Mouse (Mus musculus) right cerebral cortex, postnatal 10 days (tissue): ENCODE data around the gene Dimt1.
"Not testable (repeated sequence)": the region's sequence is repeated elsewhere in the genome, so short reads cannot be mapped to it uniquely, and the experiment has no call there.

Experiments
- DNase-seq, 2 experiments: peaks; one replicate each; pipeline ENCODE4 v3.0.0; 2021; ENCODE audit warnings: low spot score in 2 of 2

Gene Dimt1

DNA sequence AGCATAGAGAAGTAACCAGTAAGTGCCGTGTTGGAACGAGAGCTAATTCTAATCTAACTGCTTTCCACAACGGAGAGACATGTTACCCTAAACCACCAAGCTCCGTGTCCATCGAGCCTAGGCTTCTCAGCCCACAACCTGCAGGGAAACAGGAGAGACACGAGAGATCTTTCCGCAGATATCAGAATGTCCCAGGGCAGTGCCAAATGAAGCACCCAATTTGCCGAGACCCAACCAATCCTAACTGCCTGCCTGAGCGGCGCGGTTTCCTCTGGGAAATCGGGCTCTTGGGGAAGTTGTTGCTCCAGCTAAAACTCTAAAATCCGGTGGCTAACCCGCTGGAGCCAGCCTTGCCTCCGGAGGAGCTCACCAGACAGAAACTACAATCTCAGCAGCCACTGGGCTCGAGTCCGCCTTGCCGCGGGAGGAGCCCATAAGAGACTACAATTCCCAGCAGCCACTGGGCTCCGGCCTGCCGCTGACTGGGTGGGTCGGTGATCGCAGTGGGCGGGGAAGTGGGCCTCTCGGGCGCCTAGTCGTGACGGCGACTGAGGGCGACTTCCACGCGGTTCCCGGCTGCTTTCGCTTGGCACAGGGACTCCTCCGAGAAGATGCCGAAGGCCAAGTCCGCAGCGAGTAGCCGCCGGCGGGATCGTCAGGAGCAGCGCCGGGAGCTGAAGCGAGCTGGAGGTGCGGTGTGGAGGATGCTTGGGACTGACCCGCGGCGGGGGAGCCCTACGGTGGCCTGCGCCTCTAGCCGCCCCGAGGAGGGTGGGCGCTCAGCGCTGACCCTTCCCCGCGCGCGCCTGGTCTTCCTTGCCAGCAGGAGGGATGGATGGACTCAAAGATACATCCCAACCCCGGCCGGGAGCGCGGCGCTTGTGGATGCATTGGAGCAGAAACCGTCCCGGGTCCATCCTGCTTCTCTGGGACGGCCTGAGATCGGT lies at the start of gene Dimt1:
Gene Dimt1 (plus strand): TSS at position 534 of the 947 bp plus-strand sequence.
- peak; percentile 98 for DNase-seq

DNA sequence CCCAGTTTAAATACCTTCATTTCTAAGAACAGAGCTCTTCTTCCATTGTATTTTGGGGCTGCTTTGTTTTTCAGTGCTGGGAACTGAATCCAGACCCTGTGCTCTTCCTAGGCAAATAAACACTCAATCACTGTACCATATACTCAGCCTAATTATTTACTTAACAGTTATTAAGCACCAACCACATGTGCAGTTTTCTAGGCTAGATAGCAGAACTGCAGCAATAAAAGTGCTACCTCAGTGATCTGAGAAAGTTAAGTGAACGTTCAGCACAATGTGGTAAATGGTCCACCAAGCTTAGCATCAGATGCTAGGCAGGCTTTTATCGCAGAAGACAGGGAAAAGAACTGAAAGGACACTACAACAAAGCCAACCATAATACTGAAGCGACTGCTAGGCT lies 42.3 kb upstream of the Dimt1 start:
- no peak for DNase-seq

DNA sequence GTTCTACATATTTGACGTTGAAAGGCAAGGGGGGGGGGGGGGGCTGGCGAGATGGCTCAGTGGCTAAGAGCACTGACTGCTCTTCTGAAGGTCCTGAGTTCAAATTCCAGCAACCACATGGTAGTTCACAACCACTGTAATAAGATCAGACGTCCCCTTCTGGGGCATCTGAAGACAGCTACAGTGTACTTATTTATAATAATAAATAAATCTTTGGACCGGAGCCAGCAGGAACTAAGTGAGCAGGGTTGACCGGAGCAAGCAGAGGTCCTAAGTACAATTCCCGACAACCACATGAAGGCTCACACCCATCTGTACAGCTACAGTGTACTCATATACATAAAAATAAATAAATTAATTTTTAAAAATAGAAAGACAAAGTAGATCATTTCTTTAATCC lies 41.8 kb upstream of the Dimt1 start:
- not testable (repeated sequence) for DNase-seq

DNA sequence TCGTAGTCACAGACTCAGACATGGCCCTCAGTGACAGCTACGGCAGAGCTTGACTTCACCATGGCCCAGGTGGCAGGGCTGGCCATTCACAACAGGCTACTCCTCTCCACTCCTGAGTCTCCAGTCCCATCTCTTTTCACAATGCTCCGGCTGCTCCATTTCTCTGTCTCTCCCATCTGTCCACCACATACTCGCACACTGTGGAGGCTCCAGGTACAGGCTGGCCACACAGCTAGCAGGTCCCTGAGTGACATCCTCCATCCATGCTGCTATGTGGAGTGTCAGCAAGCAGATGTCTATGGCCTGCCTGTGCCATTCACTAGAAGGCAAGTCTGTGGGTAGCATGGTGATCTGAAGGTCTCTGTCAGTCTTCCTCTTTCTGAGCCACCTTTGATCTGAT lies 39.7 kb upstream of the Dimt1 start:
- no peak for DNase-seq

- no peak for DNase-seq
Measured at GRCm38 (mm10) chr13:106910096-106910495, 36.8 kb upstream of the Dimt1 start.

GRCm38 (mm10) chr13:106913125-106913736 lies 33.7 kb upstream of the Dimt1 start:
- DNase-seq: no peak

DNA sequence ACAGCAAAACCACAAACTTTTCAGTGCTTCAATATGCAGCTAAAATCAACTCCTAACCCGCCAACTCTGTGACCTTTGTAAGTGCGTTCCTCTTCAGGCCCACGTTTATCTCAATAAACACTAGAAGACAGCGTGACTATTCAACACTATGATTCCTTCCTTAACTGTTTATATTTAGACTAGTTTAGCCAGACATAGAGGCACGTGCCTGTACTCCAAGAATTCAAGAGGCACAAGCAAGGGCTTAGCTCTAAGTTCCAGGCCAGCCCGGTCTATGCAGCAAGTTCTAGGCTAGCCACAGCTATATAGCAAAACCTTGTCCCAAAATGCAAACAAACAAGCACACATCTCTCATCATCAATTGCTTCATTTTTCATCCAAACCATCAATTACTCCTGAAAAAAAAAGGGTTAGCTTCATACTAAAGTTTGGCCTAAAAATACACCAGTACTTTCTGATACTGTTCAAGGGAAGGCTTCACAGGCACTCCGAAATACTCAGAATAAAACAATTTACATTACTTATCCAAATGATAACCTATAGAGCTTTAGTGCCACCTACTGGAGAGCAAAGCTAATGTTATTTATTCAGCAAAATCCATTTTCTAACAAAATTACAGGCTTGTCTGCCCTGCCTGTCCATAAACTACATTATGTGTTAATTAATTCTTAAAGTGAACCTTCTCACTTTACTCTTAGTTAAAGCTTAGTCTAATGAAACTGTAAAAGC lies 28.4 kb upstream of the Dimt1 start:
- DNase-seq: no peak

GRCm38 (mm10) chr13:106925921-106926320 lies 21.0 kb upstream of the Dimt1 start:
- not testable (repeated sequence) for DNase-seq

DNA sequence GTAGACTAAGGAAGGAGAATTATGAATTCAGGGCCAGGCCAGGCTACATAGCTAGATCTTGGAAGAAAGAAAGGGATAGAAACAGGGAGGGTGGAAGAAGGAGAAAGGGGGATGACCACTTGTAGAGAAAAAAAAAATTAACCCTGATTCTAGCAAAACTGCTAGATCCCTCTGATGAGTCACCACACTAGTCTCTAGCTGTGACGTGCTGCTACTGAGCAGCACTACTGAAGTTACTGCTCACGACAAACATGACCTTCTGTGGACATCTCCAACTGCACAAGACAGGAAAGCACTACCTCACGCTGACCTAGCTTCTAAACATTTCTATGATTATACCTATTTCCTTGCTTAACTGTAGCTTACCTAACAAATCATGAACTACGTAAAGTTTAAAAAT lies 18.6 kb upstream of the Dimt1 start:
- DNase-seq: no peak

DNA sequence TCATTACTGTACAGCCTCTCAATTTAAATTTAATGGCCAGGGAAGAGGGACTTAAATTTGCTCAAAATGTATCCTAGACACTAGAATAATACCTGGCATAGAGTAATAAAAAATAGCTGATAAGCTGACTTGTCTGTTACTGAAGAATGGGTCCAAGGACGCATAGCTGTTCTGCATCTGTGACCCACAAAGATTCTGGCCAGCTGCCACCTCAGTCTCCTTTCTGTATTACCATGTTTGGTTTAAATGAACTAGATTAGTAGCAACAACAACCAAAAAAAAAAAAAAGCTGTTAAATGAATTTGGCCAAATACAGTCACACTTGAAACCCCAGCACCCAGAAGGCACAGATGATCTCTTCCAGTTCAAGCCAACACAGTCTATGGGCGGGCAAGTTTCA lies 17.7 kb upstream of the Dimt1 start:
- DNase-seq: no peak

GRCm38 (mm10) chr13:106935871-106936255 lies 11.1 kb upstream of the Dimt1 start:
- no peak for DNase-seq

GRCm38 (mm10) chr13:106936256-106937137 lies 10.4 kb upstream of the Dimt1 start, which contains the start of gene Ipo11:
Gene Ipo11 (minus strand): TSS chr13:106936958.
- peak; percentile 97 for DNase-seq

DNA sequence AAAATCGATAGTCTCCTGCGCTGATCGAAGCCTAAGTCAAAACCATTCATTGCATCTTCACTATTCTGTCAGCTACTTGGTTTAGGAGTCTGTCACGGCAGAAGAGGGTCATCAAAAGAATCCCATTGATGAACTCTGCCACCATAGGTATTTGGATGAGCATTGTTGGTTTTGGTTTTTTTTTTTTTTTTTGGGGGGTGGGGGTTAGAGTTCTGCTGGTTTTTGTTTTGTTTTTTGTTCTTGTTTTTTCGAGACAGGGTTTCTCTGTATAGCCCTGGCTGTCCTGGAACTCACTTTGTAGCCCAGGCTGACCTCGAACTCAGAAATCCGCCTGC lies 9.8 kb upstream of the Dimt1 start:
- no peak for DNase-seq

DNA sequence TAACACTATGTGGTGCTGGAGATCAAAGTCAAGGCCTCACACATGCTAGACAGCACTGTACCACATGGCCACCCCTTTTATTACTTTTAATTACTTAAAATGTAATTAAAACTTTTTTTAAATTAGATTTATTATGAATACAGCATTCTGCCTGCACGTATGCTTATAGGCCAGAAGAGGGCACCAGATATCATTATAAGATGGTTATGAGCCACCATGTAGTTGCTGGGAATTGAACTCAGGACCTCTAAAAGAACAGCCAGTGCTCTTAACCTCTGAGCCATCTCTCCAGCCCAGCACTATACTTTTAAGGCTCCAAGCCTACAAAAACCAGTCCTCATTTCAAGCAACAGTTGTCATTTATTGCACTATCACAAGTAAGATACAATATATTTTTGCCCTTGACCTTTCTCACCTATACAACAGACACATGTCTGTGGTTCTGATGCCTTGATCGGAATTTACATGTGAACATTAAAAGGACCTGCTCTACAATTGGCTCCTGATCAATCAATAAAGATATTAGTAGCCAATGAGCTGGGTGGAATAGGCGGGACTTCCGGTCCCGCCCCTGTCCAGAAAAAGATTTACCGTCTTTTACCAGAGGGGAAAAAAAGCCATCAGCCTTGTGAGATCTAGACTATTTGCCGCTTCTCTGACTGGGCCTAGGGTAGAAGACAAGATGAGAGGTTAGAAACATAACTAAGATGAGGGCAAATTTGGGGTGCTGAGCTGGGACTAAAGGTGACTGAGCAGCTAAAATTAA lies 5.5 kb upstream of the Dimt1 start:
- peak in 1 of 2 experiments; percentile 12 for DNase-seq

DNA sequence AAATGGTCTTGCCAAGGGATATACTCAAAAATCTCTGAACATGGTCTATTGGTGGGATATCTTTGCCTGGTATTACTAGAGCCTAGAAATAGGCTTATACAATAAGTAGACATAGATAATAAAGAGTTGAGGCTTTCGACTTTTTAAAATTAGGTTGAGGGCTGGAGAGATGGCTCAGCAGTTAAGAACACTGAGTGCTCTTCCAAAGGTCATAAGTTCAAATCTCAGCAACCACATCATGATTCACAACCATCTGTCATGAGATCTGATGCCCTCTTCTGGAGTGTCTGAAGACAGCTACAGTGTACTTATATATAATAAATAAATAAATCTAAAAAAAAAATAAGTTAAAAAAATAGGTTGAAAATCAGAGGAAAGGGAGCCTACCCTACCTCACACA lies 4.2 kb upstream of the Dimt1 start:
- no peak for DNase-seq

DNA sequence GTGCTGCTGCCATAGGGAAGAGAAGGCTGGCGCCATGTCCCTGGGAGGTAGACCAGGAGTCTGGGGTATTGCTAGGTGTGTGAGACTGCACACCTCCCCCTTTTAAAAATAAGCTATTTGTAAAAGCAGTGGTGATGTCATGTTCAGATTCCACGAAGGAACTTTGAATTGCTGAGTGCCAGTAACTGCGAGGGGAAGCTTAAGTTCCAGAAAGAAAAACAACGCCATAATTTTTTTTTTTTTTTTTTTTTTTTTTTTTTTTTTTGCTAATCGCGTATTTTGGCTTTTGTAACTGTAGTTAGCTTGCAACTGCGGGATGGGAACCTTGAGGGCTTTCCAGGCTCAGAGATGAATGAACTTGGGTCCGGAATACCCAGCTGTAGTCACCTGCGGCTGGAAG lies 1.4 kb upstream of the Dimt1 start:
- DNase-seq: no peak

- no peak for DNase-seq
Measured at GRCm38 (mm10) chr13:106947583-106947982, 656 bp downstream of the Dimt1 start.

GRCm38 (mm10) chr13:106954880-106955279 lies 8.0 kb downstream of the Dimt1 start:
- DNase-seq: no peak

DNA sequence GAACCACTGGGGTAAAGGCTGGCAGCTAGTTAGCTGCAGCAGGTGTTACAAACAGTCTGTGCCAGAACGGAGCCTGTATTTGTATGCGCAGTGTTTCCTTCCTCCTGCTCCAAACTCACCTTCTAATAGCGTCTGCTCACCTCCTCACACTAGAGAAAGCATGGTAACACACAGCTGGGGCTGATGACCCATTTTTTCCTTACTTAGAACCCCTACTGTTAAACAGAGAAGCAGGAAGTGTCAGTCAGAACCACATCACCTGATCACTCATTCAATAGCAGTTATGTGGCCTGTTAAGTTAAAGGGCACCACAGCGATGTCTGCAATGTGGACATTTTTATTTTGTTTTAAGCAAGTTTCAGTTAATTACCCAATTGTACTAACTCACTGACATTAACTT lies 10.6 kb downstream of the Dimt1 start:
- DNase-seq: no peak

GRCm38 (mm10) chr13:106958286-106958685 lies 11.4 kb downstream of the Dimt1 start:
- DNase-seq: no peak

DNA sequence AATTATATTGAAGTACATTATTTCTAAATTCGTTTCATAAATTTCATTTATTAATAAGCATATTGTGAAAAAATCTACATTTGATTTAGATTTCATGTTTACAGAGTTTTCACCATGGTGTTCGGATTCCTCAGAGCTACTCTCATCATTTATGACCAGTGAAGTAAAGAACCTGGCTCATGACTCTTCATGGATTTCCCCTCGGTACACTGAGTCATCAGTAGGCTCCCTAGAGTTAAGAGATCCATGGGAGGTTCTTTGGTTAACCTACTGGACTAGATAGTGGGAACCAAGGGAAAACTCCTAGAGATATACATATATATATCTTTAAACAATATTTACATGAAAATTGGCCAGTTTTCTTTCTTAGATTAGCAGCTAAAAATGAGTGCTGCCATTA lies 13.6 kb downstream of the Dimt1 start:
- no peak for DNase-seq
